Mouse (Mus musculus): Measurements from ENCODE around the gene Zfp292. TPM values are rescaled to one million over a fixed set of nuclear protein-coding genes. Genes with fewer than 3 reads are reported as not detected.
A peak's percentile ranks its signal among the peaks of the same experiment; 100 is the strongest.

Zfp292 gene
- polyA plus RNA-seq, 1 experiment from 2014 or later, result 23.1 TPM

- ATAC-seq (ENCODE audit: low FRiP score, low read depth), result no peak
- no peaks in the 10 kb centered on the region for H3K27me3 ChIP-seq
Measured at GRCm38 (mm10) chr4:34782730-34783129, 100.0 kb downstream of the Zfp292 start.

GRCm38 (mm10) chr4:34777677-34778527 lies 104.9 kb downstream of the Zfp292 start, which contains the start of gene Smim8:
Gene Smim8 (minus strand): TSS chr4:34778423.
- peak; percentile 97 for ATAC-seq (ENCODE audit: low FRiP score, low read depth)
- peak within 1 kb of the TSS; percentile 88 for H3K27ac ChIP-seq (replicated peaks)
- H3K27me3 ChIP-seq, result no peaks in the 10 kb centered on the region
- H3K9me3 ChIP-seq, result no peaks in the 10 kb centered on the region
- no peaks in the 10 kb centered on the region for H3K36me3 ChIP-seq
- H3K9ac ChIP-seq, result peak within 1 kb of the TSS; percentile 68
- H3K4me1 ChIP-seq (replicated peaks), result peaks cover 6% of the 10 kb centered on the region; the same call in 1 of the 2 replicates
- H3K4me2 ChIP-seq, result peak within 1 kb of the TSS; percentile 82
- peak within 1 kb of the TSS; percentile 68 for H3K4me3 ChIP-seq
- WGBS, result 5% methylated on average over 40 of the region's 40 CpGs

More at GRCm38 (mm10) chr4:34782730-34783129, 100.0 kb downstream of the Zfp292 start:
- Histone ChIP-seq H3K4me1 (replicated peaks) (0 out of 2 replicates have a peak, but pooled peaks cover 3% of the 10 kb centered on the region), H3K27ac (replicated peaks) (no peak overlapping the region), H3K9me3 (no peaks in the 10 kb centered on the region), H3K4me3 (no peak overlapping the region), H3K9ac (no peak overlapping the region), H3K36me3 (no peaks in the 10 kb centered on the region), H3K4me2 (no peak overlapping the region)
- 36% methylated on average over 4 of the region's 4 CpGs for WGBS

- Histone ChIP-seq H3K27me3 (no peaks in the 10 kb centered on the region), H3K9ac (no peak overlapping the region), H3K36me3 (peaks cover 12% of the 10 kb centered on the region; the same call in 1 of the 2 replicates), H3K9me3 (no peaks in the 10 kb centered on the region), H3K4me1 (replicated peaks) (no peaks in the 10 kb centered on the region), H3K4me3 (no peak overlapping the region), H3K4me2 (no peak overlapping the region), H3K27ac (replicated peaks) (no peak overlapping the region)
- WGBS, result 13% methylated on average over 8 of the region's 8 CpGs
- ATAC-seq (ENCODE audit: low FRiP score, low read depth), result no peak
Measured at GRCm38 (mm10) chr4:34771652-34772371, 110.9 kb downstream of the Zfp292 start.

- Histone ChIP-seq H3K36me3 (no peaks in the 10 kb centered on the region), H3K9me3 (no peaks in the 10 kb centered on the region), H3K4me2 (no peak within 1 kb of the TSS), H3K4me1 (replicated peaks) (no peaks in the 10 kb centered on the region), H3K4me3 (no peak within 1 kb of the TSS), H3K27me3 (no peaks in the 10 kb centered on the region), H3K27ac (replicated peaks) (no peak within 1 kb of the TSS), H3K9ac (no peak within 1 kb of the TSS)
- ATAC-seq (ENCODE audit: low FRiP score, low read depth), result no peak
- 93% methylated on average over 1 of the region's 1 CpGs for WGBS
Measured at GRCm38 (mm10) chr4:34756163-34756562, 126.6 kb downstream of the Zfp292 start, which contains the start of gene Gm136. Gene Gm136 (minus strand): TSS chr4:34756263.

Other genes starting within 250 kb of the Zfp292 start
- 47.4 and 47.7 TPM in 2 replicates for gene Slc35a1, start 195.5 kb downstream of the Zfp292 start, polyA plus RNA-seq (2015; fragmentation: Nextera tagmentation; extraction: Ambion mirVana)
- 2.9 and 3.4 TPM in 2 replicates for gene Cfap206, start 152.8 kb downstream of the Zfp292 start, polyA plus RNA-seq (2015; fragmentation: Nextera tagmentation; extraction: Ambion mirVana)
- not detected in 2 replicates for gene Gm136, start 126.7 kb downstream of the Zfp292 start, polyA plus RNA-seq (2015; fragmentation: Nextera tagmentation; extraction: Ambion mirVana)
- 48.6 and 50.3 TPM in 2 replicates for gene Smim8, start 104.5 kb downstream of the Zfp292 start, polyA plus RNA-seq (2015; fragmentation: Nextera tagmentation; extraction: Ambion mirVana)
- not detected in 2 replicates for gene Cga, start 10.8 kb upstream of the Zfp292 start, polyA plus RNA-seq (2015; fragmentation: Nextera tagmentation; extraction: Ambion mirVana)